Mouse (Mus musculus) adrenal gland, adult (tissue): Measurements from ENCODE around the gene Borcs8.

Source experiments
- DNase-seq, 2 experiments: peaks; one replicate each; pipeline ENCODE4 v3.0.0; 2022 to 2023; ENCODE audit warnings: low spot score in 1 of 2; ENCODE audit not compliant: inconsistent age in 2 of 2

The Borcs8 gene

GRCm38 (mm10) chr8:70139026-70139857 is at the start of gene Borcs8, which contains the start of the genes Rfxank and Mef2b:
TSS of gene Borcs8 (plus strand) at chr8:70139499.
TSS of gene Rfxank (minus strand) at chr8:70139154.
TSS of gene Mef2b (plus strand) at chr8:70139711.
- peak; percentile 99 to 100 for DNase-seq

DNA sequence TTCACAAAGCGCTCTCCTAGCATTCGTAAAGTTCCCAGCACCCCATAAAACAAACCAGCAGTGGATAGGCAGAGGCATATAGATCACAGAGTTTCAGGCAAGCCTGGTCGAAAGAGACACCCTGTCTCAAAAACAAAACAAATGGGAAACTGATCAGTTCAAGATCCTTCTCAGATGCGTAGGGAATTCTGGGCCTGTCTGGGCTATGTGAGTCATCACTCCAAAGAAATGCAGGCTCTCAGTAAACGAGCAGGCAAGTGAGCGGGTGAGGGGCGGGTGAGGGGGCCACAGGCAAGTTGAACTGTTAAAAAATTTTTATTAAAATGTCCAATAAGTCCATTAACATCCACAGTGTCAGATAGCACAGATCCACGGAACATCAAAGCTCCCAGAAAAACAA is 46.5 kb upstream of the Borcs8 start:
- no peak for DNase-seq

DNA sequence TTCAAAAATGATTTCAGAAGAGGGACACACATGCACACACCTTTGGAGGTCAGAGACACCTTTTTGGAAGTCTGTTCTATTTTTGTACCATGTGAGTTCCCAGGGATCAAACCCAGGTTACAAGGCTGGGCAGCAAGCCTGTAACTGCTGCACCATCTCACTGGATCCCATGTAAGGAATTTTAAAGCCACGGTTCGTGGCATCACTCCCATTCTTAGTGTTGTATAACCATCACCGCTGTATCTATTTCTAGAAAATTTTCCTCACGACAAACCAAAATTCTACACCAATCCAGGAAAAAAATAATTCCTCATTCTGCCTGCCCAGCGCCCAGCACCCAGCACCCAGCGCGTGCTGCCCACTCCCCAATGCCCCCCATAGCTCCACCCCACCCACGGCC is 40.0 kb upstream of the Borcs8 start:
- no peak for DNase-seq

GRCm38 (mm10) chr8:70100241-70100640 is 39.1 kb upstream of the Borcs8 start:
- no peak for DNase-seq

DNA sequence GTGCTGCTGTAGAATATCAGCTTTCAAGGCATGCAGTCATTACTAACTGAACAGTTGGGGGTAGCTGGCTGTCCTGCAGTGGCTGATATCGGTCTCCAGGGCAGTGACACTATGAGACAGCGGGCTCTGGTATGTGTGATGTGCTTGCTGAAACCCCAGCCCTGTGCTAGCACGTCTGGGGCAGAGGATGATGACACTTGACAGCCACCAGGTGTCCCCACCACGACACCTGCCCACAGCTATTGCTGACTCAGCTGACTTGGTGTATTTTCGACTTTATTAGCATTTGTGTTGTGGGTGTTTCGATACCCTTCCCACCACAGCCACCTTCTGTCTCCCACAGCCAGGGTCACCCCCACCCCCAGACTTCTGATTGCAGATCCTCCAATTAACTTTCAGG is 34.8 kb upstream of the Borcs8 start:
- DNase-seq = peak; percentile 25 to 63

GRCm38 (mm10) chr8:70104922-70105321 is 34.4 kb upstream of the Borcs8 start:
- DNase-seq = no peak

DNA sequence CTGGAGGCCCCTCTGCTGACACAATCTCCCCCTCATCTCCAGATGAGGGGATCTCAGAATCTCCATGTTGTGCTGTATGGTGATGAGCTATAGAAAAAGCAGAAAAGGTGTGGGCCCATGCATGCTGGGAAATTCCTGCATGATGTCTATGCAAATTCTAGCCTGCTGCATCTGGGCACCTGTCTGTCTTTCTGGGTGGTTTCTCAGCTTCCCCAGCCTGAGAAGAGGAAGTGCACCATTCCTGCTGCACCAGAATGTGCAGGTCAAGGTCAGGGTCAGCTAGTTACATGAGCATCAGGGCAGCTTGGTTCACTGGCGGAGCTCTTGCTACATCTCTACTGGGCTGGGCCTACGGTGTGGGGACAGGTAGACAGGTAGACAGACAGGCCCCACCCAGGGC is 28.8 kb upstream of the Borcs8 start:
- DNase-seq = no peak

DNA sequence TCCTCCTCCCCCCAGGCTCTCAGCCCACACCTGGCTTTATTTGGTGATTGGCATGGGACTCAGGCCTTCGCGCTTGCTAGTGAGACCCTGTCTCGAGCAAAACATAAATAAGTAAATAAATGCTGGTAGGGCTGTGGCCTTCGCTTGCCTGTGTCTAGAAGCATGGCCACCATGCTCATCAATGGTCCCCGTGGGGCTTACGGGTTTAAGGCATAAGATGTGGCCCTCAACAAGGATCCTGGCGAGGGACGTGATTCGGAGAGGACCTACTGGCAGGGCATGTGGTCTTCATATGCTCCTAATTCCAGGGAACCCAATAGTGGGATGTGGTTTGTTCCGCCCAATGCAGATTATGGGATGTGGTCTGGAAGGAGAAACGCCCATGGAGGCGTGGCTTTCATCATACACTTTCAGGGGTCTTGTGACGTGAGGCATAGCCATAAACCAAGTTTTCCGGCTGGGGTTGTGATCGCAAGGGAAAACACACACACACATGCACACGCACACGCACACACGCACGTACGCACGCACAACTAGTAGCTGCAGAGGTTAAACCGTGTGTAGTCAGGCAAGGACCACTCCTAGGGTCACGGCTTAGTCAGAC is 28.0 kb upstream of the Borcs8 start:
- DNase-seq = no peak

DNA sequence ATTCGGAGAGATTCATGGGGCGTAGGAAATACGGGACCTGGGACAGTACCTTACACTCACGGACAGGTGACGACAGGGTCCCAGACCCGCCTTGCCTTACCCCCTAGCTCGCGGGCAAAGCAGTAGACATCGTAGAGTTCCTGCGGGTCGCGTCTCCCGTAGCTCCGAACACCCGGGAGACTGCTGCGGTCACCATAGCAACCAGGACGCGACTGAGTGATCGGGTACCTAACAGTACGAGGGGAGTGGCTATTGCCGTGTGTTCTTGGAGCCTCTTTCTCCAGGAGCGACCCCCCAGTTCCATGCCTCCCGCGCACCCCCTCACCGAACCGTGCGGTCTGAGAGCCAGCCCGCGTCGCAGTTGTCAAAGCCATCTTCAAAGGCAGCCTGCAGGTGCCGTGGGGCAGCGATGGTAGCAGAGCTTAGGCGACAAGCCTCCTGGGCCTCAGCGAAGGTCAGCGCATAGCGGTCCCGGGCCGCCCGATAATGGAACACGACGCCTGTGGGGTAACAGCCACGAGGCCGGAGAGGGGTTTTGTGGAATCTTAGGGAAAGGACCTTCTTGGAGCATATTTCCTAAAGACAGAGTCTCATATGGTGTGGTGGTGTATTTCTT is 26.8 kb upstream of the Borcs8 start:
- peak in 1 of 2 experiments; percentile 26 for DNase-seq

DNA sequence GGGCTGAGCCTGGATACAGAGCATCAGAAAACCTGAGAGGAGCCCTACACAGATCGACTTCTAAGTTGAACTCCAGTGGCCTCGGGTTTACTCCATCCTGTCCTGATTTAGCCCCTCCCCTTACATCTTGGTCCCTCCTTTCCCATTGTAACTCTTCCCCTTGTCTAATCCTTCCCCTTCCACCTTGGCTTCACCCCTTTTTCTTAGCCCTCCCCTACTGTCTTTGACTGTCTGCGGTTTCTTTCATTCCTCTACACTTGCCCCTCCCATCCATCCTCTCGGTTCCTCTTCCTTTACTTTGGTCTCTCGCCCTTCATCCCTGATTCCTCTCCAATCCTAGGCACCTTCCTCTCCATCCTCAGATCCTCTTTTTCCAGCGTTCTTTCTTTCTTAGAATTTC is 24.8 kb upstream of the Borcs8 start:
- DNase-seq = no peak

GRCm38 (mm10) chr8:70114892-70115291 is 24.4 kb upstream of the Borcs8 start:
- DNase-seq = no peak

DNA sequence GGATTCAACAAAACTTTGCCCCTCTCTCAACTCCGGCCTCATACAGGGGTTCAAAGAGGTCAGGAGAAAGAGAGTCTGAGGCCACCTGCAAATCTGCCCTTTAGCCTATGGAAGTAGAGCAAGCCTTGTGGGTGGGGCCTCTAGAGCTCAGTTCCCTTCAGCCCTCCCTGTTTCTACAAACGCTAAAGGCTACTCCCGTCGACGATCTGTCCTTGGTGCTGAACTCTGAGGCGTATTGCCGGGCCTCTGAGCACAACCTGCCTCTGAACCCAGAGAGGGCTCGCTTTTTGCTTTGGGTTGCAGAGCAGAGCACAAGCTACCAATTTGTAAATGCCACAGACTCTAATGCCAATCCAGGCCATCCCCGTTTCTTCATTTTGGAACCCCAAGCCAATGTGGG is 21.7 kb upstream of the Borcs8 start:
- DNase-seq = peak in 1 of 2 experiments; percentile 54

DNA sequence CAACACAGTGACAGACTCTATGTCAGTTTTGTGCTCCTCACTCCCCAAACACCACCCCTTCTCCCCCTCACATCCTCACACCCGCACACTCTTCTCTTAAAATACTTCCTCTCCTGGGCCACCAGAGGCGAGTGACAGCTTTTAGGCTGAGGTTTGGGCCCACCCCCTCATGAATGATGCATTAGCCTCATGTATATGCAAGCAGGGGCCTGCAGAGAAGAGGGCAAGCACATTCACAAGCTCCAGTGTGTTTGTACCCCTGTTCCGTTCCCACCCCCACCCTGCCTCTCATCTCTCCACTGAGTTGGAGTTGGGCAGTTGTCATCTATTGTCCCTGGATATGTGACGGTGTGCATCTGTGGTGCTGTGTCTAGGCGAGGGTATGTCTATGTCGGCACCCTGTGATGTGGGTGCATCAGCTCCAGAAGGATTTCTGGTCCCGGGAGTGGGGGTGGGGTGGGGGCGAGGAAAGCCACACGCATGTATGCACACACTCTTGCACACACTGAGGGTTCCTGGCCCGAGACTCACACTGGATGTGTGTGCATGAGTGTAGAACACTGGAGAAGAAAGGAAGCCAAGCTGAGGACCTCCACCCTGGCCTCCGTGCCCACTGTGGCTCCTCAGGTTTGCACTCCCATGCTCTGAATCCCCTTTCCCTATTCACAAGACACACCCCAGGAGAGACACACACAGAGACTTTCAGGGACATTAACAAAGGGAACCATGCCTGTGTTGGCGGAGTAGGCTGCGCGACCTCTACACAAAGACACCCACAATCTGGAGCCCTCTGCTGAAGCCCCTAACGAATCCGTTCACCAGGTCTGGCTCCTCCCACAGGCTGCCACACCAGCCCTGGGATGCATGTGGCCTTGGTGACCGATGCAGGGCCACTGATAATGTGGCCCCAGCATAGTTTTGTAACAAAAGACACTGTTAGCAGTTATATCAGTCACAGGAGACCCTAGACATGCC is 20.3 kb upstream of the Borcs8 start:
- DNase-seq = no peak

DNA sequence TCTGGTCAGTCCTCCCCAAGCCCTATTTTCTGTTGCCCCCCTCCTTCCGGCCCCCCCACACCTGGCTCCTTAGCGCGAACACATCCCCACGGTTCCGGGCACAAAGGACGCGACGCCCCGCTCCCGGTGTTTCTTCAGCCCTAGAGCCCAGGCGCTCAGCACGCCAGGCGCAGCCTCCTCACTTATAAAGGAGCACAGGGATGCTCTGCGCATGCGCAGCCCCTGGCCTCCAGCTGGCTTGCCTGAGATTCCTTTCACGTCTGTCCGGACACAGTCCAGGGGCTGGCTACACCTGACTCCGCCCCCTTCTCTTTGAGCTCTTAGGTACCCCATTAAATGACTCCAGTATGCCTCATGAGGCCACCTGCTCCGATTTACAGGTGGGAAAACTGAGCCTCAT is 18.6 kb upstream of the Borcs8 start, which contains the start of gene Ncan:
Gene Ncan (minus strand): TSS at position 207 of the 400 bp plus-strand sequence.
- peak; percentile 52 to 78 for DNase-seq

DNA sequence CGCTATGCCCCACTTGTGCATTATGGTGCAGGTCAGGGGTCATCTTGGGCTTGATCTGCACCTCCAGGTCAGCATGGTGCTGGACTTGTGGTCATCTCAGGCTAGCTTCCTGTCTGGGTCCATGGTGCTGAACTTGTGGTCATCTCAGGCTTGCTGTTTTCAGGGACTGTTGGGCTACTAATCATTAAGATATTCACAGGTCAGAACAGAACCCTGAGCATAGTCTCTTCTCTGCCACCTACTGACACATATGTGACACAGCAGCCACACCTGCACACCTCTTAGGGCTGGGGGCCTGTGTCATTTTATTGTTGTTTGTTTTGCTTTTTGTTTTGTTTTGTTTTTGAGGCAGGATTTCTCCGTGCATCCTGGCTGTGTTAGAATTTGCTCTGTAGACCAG is 16.4 kb upstream of the Borcs8 start:
- DNase-seq = peak in 1 of 2 experiments; percentile 51

DNA sequence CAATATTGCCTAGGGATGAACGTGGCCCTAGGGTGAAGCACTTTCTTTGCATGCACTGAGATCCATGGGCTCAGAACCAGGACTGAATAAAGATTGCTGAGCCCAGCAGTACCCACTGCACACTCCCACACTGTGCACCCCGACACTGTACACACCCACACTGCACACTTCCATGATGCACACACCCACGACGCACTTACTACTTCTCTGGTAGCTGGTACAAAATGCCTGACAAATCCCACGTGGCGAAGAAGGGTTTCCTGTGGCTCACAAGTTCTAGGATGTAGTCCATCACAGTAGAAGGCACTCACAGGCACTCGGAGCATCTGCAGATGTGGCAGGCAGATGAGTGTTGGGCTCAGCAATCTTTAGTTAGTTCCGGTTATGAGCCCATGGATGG is 14.3 kb upstream of the Borcs8 start:
- DNase-seq = no peak

GRCm38 (mm10) chr8:70128435-70128834 is 10.9 kb upstream of the Borcs8 start:
- DNase-seq = peak; percentile 41 to 84

GRCm38 (mm10) chr8:70129309-70129952 is 9.9 kb upstream of the Borcs8 start:
- peak; percentile 34 to 71 for DNase-seq

GRCm38 (mm10) chr8:70130066-70130465 is 9.2 kb upstream of the Borcs8 start:
- DNase-seq = no peak
